In genomic region chr4:125164861-125165260, GRCm38 (mm10) we compare ENCODE assay signal across 27 mouse cellular contexts.
"Had no signal": no experiment of that assay in that cellular context is flagged by ENCODE, and none has a peak within 500 bp of the region (broad histone marks: within the 10 kb centered on the region; RNA-seq: fewer than 3 reads in every experiment).

No protein-coding gene starts in this region.

- H3K27ac ChIP-seq: embryonic facial prominence, embryonic 10.5 days; embryonic facial prominence, embryonic 12.5 days; embryonic facial prominence, embryonic 13.5 days; embryonic facial prominence, embryonic 15.5 days; forebrain, embryonic 10.5 days; forebrain, embryonic 12.5 days; forebrain, embryonic 13.5 days; forebrain, embryonic 15.5 days; gastrocnemius, adult 2 months; heart, adult 2 months had no signal

- H3K27me3 ChIP-seq: embryonic facial prominence, embryonic 15.5 days had no signal

- H3K9me3 ChIP-seq: embryonic facial prominence, embryonic 10.5 days; embryonic facial prominence, embryonic 12.5 days; embryonic facial prominence, embryonic 13.5 days; embryonic facial prominence, embryonic 15.5 days; forebrain, embryonic 10.5 days; forebrain, embryonic 12.5 days; forebrain, embryonic 13.5 days; forebrain, embryonic 15.5 days had no signal

- H3K4me2 ChIP-seq: embryonic facial prominence, embryonic 12.5 days; embryonic facial prominence, embryonic 13.5 days; embryonic facial prominence, embryonic 15.5 days; forebrain, embryonic 12.5 days; forebrain, embryonic 13.5 days; forebrain, embryonic 15.5 days had no signal

- H3K4me3 ChIP-seq: embryonic facial prominence, embryonic 10.5 days; embryonic facial prominence, embryonic 12.5 days; embryonic facial prominence, embryonic 13.5 days; embryonic facial prominence, embryonic 15.5 days; erythroblast, embryonic 14.5 days; forebrain, embryonic 10.5 days; forebrain, embryonic 12.5 days; forebrain, embryonic 13.5 days; forebrain, embryonic 15.5 days; gastrocnemius, adult 2 months; heart, adult 2 months had no signal

- ATAC-seq: forebrain, embryonic 13.5 days; forebrain, embryonic 14.5 days; forebrain, embryonic 15.5 days; forebrain, embryonic 16.5 days; forebrain, postnatal 0 days had no signal

- DNase-seq: cerebellum, adult 9-10 months; cerebellum, adult 9-11 months; cerebellum, postnatal 10 days; cerebellum, postnatal 14 days; cerebellum, postnatal 25 days; cerebellum, postnatal 36 days; embryo, embryonic 11 days; forebrain, postnatal 0 days; gastrocnemius, adult 2 months; gastrocnemius, postnatal 10 days; gastrocnemius, postnatal 14 days; gastrocnemius, postnatal 25 days; gastrocnemius, postnatal 36 days; heart, adult 11 months; heart, adult 18-20 months; heart, adult 2 months had no signal

- H3K4me1 ChIP-seq: embryonic facial prominence, embryonic 12.5 days had no signal

- H3K36me3 ChIP-seq: embryonic facial prominence, embryonic 10.5 days; embryonic facial prominence, embryonic 12.5 days; embryonic facial prominence, embryonic 13.5 days; embryonic facial prominence, embryonic 15.5 days; forebrain, embryonic 10.5 days; forebrain, embryonic 12.5 days; forebrain, embryonic 15.5 days had no signal

- H3K9ac ChIP-seq: embryonic facial prominence, embryonic 12.5 days; embryonic facial prominence, embryonic 13.5 days; embryonic facial prominence, embryonic 15.5 days; forebrain, embryonic 12.5 days; forebrain, embryonic 13.5 days; forebrain, embryonic 15.5 days; forebrain, postnatal 0 days had no signal
